Mouse (Mus musculus) neutrophil, adult 5-6 weeks (primary cell): Measurements from ENCODE around the gene Vmn2r53. TPM values are rescaled to one million over a fixed set of nuclear protein-coding genes. Genes with fewer than 3 reads are reported as not detected.
"Not testable (repeated sequence)": the region's sequence is repeated elsewhere in the genome, so short reads cannot be mapped to it uniquely, and the experiment has no call there.

ENCODE experiments used
- ATAC-seq: fragments of 151-379, 151-347 bp; 2 replicates; pipeline ENCODE4 v1.8.0; 2017; ENCODE audit warnings: mild to moderate bottlenecking, moderate TSS enrichment; ENCODE audit not compliant: insufficient number of reproducible peaks, poor library complexity, low FRiP score, severe bottlenecking; ENCODE audit errors: extremely low read depth
- total RNA-seq: library from RNA; stranded (forward); fragments of 200-1000 nt; gene quantifications from 2 replicates; pipeline ENCODE4 v1.2.3, GENCODE M21; 2017

Gene Vmn2r53
- total RNA-seq = 0.12 TPM in 2 replicates

DNA sequence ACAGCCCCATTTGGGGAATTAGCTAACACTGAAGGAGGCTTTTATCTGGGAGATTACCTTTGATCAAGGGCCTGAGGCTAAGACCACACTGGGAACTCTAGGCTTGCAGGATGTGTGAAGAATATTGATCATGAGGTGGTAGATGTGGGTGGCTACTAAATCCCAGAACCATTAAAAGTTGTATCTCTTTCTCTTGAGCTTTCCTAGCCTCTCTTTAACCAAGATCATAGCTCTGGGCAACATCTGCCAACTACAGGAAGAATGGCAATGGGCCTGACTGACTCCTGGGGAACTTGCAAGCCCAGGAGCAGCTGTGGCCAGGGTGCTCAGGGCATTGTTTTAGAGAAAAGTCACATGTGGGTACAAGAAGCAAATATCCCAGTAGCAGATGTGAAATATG, at the start of gene Vmn2r53:
Vmn2r53 (minus strand) TSS at position 101 of the 400 bp plus-strand sequence.
- ATAC-seq = no peak

- not testable (repeated sequence) for ATAC-seq
Observed at GRCm38 (mm10) chr7:12640219-12640618, 31.6 kb upstream of the Vmn2r53 start, which contains the start of gene Vmn2r54. TSS of gene Vmn2r54 (minus strand) at chr7:12640319.

Other genes with a start within 250 kb of the Vmn2r53 start
- gene Vmn1r84, start 239.5 kb downstream of the Vmn2r53 start, total RNA-seq = not detected in 2 replicates
- 1.5 and 1.9 TPM in 2 replicates for gene Zfp551, start 186.0 kb downstream of the Vmn2r53 start, total RNA-seq
- 10.2 and 11.5 TPM in 2 replicates for gene Zfp606, start 130.5 kb downstream of the Vmn2r53 start, total RNA-seq
- gene 2900092C05Rik, start 96.3 kb downstream of the Vmn2r53 start, total RNA-seq = not detected in 2 replicates
- gene Vmn2r54, start 31.5 kb upstream of the Vmn2r53 start, total RNA-seq = not detected in 2 replicates
- gene Vmn2r55, start 76.2 kb upstream of the Vmn2r53 start, total RNA-seq = not detected in 2 replicates
- gene Vmn2r56, start 126.2 kb upstream of the Vmn2r53 start, total RNA-seq = not detected in 2 replicates
- 0.98 and 2.9 TPM in 2 replicates for gene Zscan18, start 194.8 kb upstream of the Vmn2r53 start, total RNA-seq
- 24.2 and 29.3 TPM in 2 replicates for gene Zfp329, start 210.1 kb upstream of the Vmn2r53 start, total RNA-seq
- gene Zfp110, start 226.0 kb upstream of the Vmn2r53 start, total RNA-seq = 112 and 114 TPM in 2 replicates